Mouse (Mus musculus): Measurements from ENCODE around the gene Cyp1a1.

Cyp1a1 gene

GRCm38 (mm10) chr9:57653283-57653682, 34.4 kb upstream of the Cyp1a1 start, which contains the start of gene Csk:
Csk (minus strand) TSS chr9:57653631.
- in situ Hi-C loops (cut with MboI, MseI), result loop anchor here in 1 of 2 experiments (5.0 kb wide), 1 partner anchor 101 kb away; the partner anchor contains the start of gene Mpi

GRCm38 (mm10) chr9:57654966-57655365, 32.8 kb upstream of the Cyp1a1 start:
- in situ Hi-C loops (cut with MboI, MseI), result loop anchor here (5.0 kb wide), 2 partner anchors 38 to 103 kb away; partner anchors contain the start of gene Mpi (in 1 of the 2)

GRCm38 (mm10) chr9:57655749-57656148, 32.0 kb upstream of the Cyp1a1 start:
- in situ Hi-C loops (cut with MboI, MseI), result loop anchor here in 1 of 2 experiments (5.0 kb wide), 1 partner anchor 38 kb away; no protein-coding TSS in a partner anchor

- in situ Hi-C loops (cut with MboI, MseI), result loop anchor here in 1 of 2 experiments (5.0 kb wide), 1 partner anchor 39 kb away; no protein-coding TSS in a partner anchor
Observed at GRCm38 (mm10) chr9:57656631-57657350, 30.9 kb upstream of the Cyp1a1 start.

- in situ Hi-C loops (cut with MboI, MseI), result loop anchor here in 1 of 2 experiments (5.0 kb wide), 1 partner anchor 41 kb away; no protein-coding TSS in a partner anchor
Observed at GRCm38 (mm10) chr9:57657843-57658242, 29.9 kb upstream of the Cyp1a1 start.

GRCm38 (mm10) chr9:57658970-57659369, 28.8 kb upstream of the Cyp1a1 start:
- in situ Hi-C loops (cut with MboI, MseI), result loop anchor here in 1 of 2 experiments (5.0 kb wide), 1 partner anchor 42 kb away; no protein-coding TSS in a partner anchor

- in situ Hi-C loops (cut with MboI, MseI), result loop anchor here (5.0 kb wide), 2 partner anchors 42 to 93 kb away; no protein-coding TSS in a partner anchor
Observed at GRCm38 (mm10) chr9:57659774-57660173, 28.0 kb upstream of the Cyp1a1 start.

GRCm38 (mm10) chr9:57660501-57660900, 27.2 kb upstream of the Cyp1a1 start:
- in situ Hi-C loops (cut with MboI, MseI), result loop anchor here in 1 of 2 experiments (5.0 kb wide), 1 partner anchor 92 kb away; no protein-coding TSS in a partner anchor

GRCm38 (mm10) chr9:57661552-57661951, 26.2 kb upstream of the Cyp1a1 start:
- in situ Hi-C loops (cut with MboI, MseI), result loop anchor here in 1 of 2 experiments (5.0 kb wide), 1 partner anchor 91 kb away; no protein-coding TSS in a partner anchor

GRCm38 (mm10) chr9:57664616-57665015, 23.1 kb upstream of the Cyp1a1 start:
- in situ Hi-C loops (cut with MboI, MseI), result loop anchor here in 1 of 2 experiments (5.0 kb wide), 1 partner anchor 88 kb away; no protein-coding TSS in a partner anchor

GRCm38 (mm10) chr9:57666536-57666935, 21.2 kb upstream of the Cyp1a1 start:
- in situ Hi-C loops (cut with MboI, MseI), result no loop called here

GRCm38 (mm10) chr9:57667136-57667535, 20.6 kb upstream of the Cyp1a1 start:
- in situ Hi-C loops (cut with MboI, MseI), result no loop called here

- in situ Hi-C loops (cut with MboI, MseI), result no loop called here
Observed at GRCm38 (mm10) chr9:57667817-57668216, 19.9 kb upstream of the Cyp1a1 start.

GRCm38 (mm10) chr9:57668277-57668676, 19.5 kb upstream of the Cyp1a1 start:
- in situ Hi-C loops (cut with MboI, MseI), result no loop called here

GRCm38 (mm10) chr9:57669566-57669965, 18.2 kb upstream of the Cyp1a1 start:
- in situ Hi-C loops (cut with MboI, MseI), result no loop called here

- in situ Hi-C loops (cut with MboI, MseI), result loop anchor here in 1 of 2 experiments (10.0 kb wide), 1 partner anchor 426 kb away; no protein-coding TSS in a partner anchor
Observed at GRCm38 (mm10) chr9:57671037-57671436, 16.7 kb upstream of the Cyp1a1 start.

- in situ Hi-C loops (cut with MboI, MseI), result loop anchor here in 1 of 2 experiments (10.0 kb wide), 1 partner anchor 427 kb away; no protein-coding TSS in a partner anchor
Observed at GRCm38 (mm10) chr9:57671500-57671899, 16.2 kb upstream of the Cyp1a1 start.

- in situ Hi-C loops (cut with MboI, MseI), result no loop called here
Observed at GRCm38 (mm10) chr9:57681411-57681810, 6.3 kb upstream of the Cyp1a1 start.

GRCm38 (mm10) chr9:57683520-57683919, 4.2 kb upstream of the Cyp1a1 start, which contains the start of gene Cyp1a2:
Cyp1a2 (minus strand) TSS chr9:57683703.
- in situ Hi-C loops (cut with MboI, MseI), result no loop called here

GRCm38 (mm10) chr9:57686011-57686410, 1.7 kb upstream of the Cyp1a1 start:
- in situ Hi-C loops (cut with MboI, MseI), result no loop called here

GRCm38 (mm10) chr9:57688158-57688557, 430 bp downstream of the Cyp1a1 start:
- in situ Hi-C loops (cut with MboI, MseI), result no loop called here

GRCm38 (mm10) chr9:57688606-57689005, 878 bp downstream of the Cyp1a1 start:
- in situ Hi-C loops (cut with MboI, MseI), result no loop called here
